Mouse (Mus musculus) hindbrain, embryonic 16.5 days (tissue): ENCODE measurements around the gene Mmrn1. TPM values are rescaled to one million over a fixed set of nuclear protein-coding genes. Genes with fewer than 3 reads are reported as not detected.

ENCODE experiments used
- ATAC-seq: fragments of 200-750 bp; cut with Nextera tagmentation; 2 replicates; pipeline ENCODE4 v1.8.0; 2017; ENCODE audit warnings: moderate TSS enrichment, moderate library complexity
- H3K27ac ChIP-seq: fragments of 300-500 bp; sonication (generic); 2 replicates; pipeline ENCODE4 v1.5.1; 2014; ENCODE audit warnings: low read depth, mild to moderate bottlenecking, control low read depth, low read length, moderate library complexity
- H3K27me3 ChIP-seq: fragments of 300-500 bp; sonication (generic); replicated peaks from 2 replicates; pipeline ENCODE4 v1.6.1; 2014; ENCODE audit warnings: low read length; ENCODE audit not compliant: control insufficient read depth, insufficient read depth
- H3K36me3 ChIP-seq: fragments of 300-500 bp; sonication (generic); 2 replicates; pipeline ENCODE4 v1.6.1; 2014; ENCODE audit warnings: mild to moderate bottlenecking, low read length, moderate library complexity, mixed read lengths; ENCODE audit not compliant: control insufficient read depth, insufficient read depth
- H3K4me1 ChIP-seq: fragments of 300-500 bp; sonication (generic); 2 replicates; pipeline ENCODE4 v1.6.1; 2014; ENCODE audit warnings: low read depth, low read length; ENCODE audit not compliant: control insufficient read depth, insufficient read depth
- H3K4me2 ChIP-seq: fragments of 300-500 bp; sonication (generic); 2 replicates; pipeline ENCODE4 v1.6.1; 2014; ENCODE audit warnings: mild to moderate bottlenecking, low read length, control low read depth, moderate library complexity
- H3K4me3 ChIP-seq: fragments of 300-500 bp; sonication (generic); 2 replicates; pipeline ENCODE4 v1.5.1; 2014; ENCODE audit warnings: mild to moderate bottlenecking, low read length, control low read depth, moderate library complexity
- H3K9ac ChIP-seq: fragments of 300-500 bp; sonication (generic); 2 replicates; pipeline ENCODE4 v1.6.1; 2014; ENCODE audit warnings: low read depth, mild to moderate bottlenecking, control low read depth, low read length, moderate library complexity
- H3K9me3 ChIP-seq: fragments of 300-500 bp; sonication (generic); 2 replicates; pipeline ENCODE4 v1.6.1; 2014; ENCODE audit warnings: mild to moderate bottlenecking, low read length, moderate library complexity; ENCODE audit not compliant: control insufficient read depth
- WGBS: fragments of 180-500 bp; shearing (Covaris S2); extraction: QIAGEN DNeasy Blood & Tissue Kit; methylation state at CpG from one replicate; pipeline ENCODE4 v1.1.7; 2014; 5-methylcytosine and 5-hydroxymethylcytosine counted together
- polyA plus RNA-seq: library from polyadenylated mRNA; unstranded; fragments of >200 nt; fragmentation: Nextera tagmentation; extraction: Ambion mirVana; gene quantifications from 2 replicates; pipeline ENCODE4 v1.2.1, GENCODE M21; 2015

Gene Mmrn1
- polyA plus RNA-seq, 1 experiment from 2014 or later, result 1.1 TPM

GRCm38 (mm10) chr6:60950415-60950814 lies 25.6 kb downstream of the Mmrn1 start:
- Histone ChIP-seq H3K27me3 (no peaks in the 10 kb centered on the region), H3K4me1 (no peaks in the 10 kb centered on the region), H3K4me2 (no peak overlapping the region), H3K27ac (no peak overlapping the region), H3K4me3 (no peak overlapping the region), H3K9ac (no peak overlapping the region), H3K9me3 (no peaks in the 10 kb centered on the region), H3K36me3 (no peaks in the 10 kb centered on the region)
- ATAC-seq, result no peak
- 69% methylated on average over 3 of the region's 3 CpGs for WGBS

- no peaks in the 10 kb centered on the region for H3K27me3 ChIP-seq
- no peak overlapping the region for H3K4me2 ChIP-seq
- H3K4me3 ChIP-seq, result no peak overlapping the region
- H3K27ac ChIP-seq, result no peak overlapping the region
- no peak overlapping the region for H3K9ac ChIP-seq
- no peaks in the 10 kb centered on the region for H3K36me3 ChIP-seq
- H3K9me3 ChIP-seq, result no peaks in the 10 kb centered on the region
- 52% methylated on average over 2 of the region's 2 CpGs for WGBS
- H3K4me1 ChIP-seq, result no peaks in the 10 kb centered on the region
- no peak for ATAC-seq
Measured at GRCm38 (mm10) chr6:60961285-60961684, 36.5 kb downstream of the Mmrn1 start.

GRCm38 (mm10) chr6:60961838-60962237 lies 37.1 kb downstream of the Mmrn1 start:
- ATAC-seq, result no peak
- no peak overlapping the region for H3K4me3 ChIP-seq
- H3K27ac ChIP-seq, result no peak overlapping the region
- 26% methylated on average over 2 of the region's 2 CpGs for WGBS
- no peaks in the 10 kb centered on the region for H3K9me3 ChIP-seq
- H3K4me1 ChIP-seq, result no peaks in the 10 kb centered on the region
- H3K36me3 ChIP-seq, result no peaks in the 10 kb centered on the region
- H3K9ac ChIP-seq, result no peak overlapping the region
- H3K27me3 ChIP-seq, result no peaks in the 10 kb centered on the region
- H3K4me2 ChIP-seq, result no peak overlapping the region

GRCm38 (mm10) chr6:60962668-60963067 lies 37.9 kb downstream of the Mmrn1 start:
- H3K4me3 ChIP-seq, result no peak overlapping the region
- no peak overlapping the region for H3K9ac ChIP-seq
- H3K27ac ChIP-seq, result no peak overlapping the region
- no peak overlapping the region for H3K4me2 ChIP-seq
- no peaks in the 10 kb centered on the region for H3K4me1 ChIP-seq
- no peaks in the 10 kb centered on the region for H3K9me3 ChIP-seq
- no peaks in the 10 kb centered on the region for H3K36me3 ChIP-seq
- whole genome bisulfite sequencing, result 60% methylated on average over 2 of the region's 2 CpGs
- ATAC-seq, result no peak
- no peaks in the 10 kb centered on the region for H3K27me3 ChIP-seq

- H3K36me3 ChIP-seq, result no peaks in the 10 kb centered on the region
- no peak overlapping the region for H3K9ac ChIP-seq
- no peaks in the 10 kb centered on the region for H3K9me3 ChIP-seq
- no peak for ATAC-seq
- no peaks in the 10 kb centered on the region for H3K27me3 ChIP-seq
- 51% methylated on average over 1 of the region's 1 CpGs for WGBS
- no peak overlapping the region for H3K4me3 ChIP-seq
- no peak overlapping the region for H3K27ac ChIP-seq
- H3K4me2 ChIP-seq, result no peak overlapping the region
- H3K4me1 ChIP-seq, result no peaks in the 10 kb centered on the region
Measured at GRCm38 (mm10) chr6:60963726-60964125, 39.0 kb downstream of the Mmrn1 start.

- 89% methylated on average over 4 of the region's 4 CpGs for WGBS
- Histone ChIP-seq H3K9me3 (no peaks in the 10 kb centered on the region), H3K9ac (no peak overlapping the region), H3K27me3 (no peaks in the 10 kb centered on the region), H3K27ac (no peak overlapping the region), H3K4me1 (no peaks in the 10 kb centered on the region), H3K36me3 (no peaks in the 10 kb centered on the region), H3K4me3 (no peak overlapping the region), H3K4me2 (no peak overlapping the region)
- ATAC-seq, result no peak
Measured at GRCm38 (mm10) chr6:60966931-60967330, 42.2 kb downstream of the Mmrn1 start.

- H3K36me3 ChIP-seq, result no peaks in the 10 kb centered on the region
- H3K27ac ChIP-seq, result no peak overlapping the region
- H3K4me1 ChIP-seq, result no peaks in the 10 kb centered on the region
- H3K9me3 ChIP-seq, result no peaks in the 10 kb centered on the region
- no peak for ATAC-seq
- no peak overlapping the region for H3K4me2 ChIP-seq
- H3K4me3 ChIP-seq, result no peak overlapping the region
- no peak overlapping the region for H3K9ac ChIP-seq
- no peaks in the 10 kb centered on the region for H3K27me3 ChIP-seq
- 81% methylated on average over 6 of the region's 6 CpGs for WGBS
Measured at GRCm38 (mm10) chr6:60969407-60969806, 44.6 kb downstream of the Mmrn1 start.

GRCm38 (mm10) chr6:60970811-60971210 lies 46.0 kb downstream of the Mmrn1 start:
- Histone ChIP-seq H3K4me3 (no peak overlapping the region), H3K27me3 (no peaks in the 10 kb centered on the region), H3K36me3 (no peaks in the 10 kb centered on the region), H3K9ac (no peak overlapping the region), H3K9me3 (no peaks in the 10 kb centered on the region), H3K4me2 (no peak overlapping the region), H3K27ac (no peak overlapping the region), H3K4me1 (no peaks in the 10 kb centered on the region)
- ATAC-seq, result peak; percentile 52; the same call in 1 of the 2 replicates
- WGBS, result 77% methylated on average over 2 of the region's 2 CpGs

GRCm38 (mm10) chr6:60978610-60979009 lies 53.8 kb downstream of the Mmrn1 start:
- Histone ChIP-seq H3K9me3 (no peaks in the 10 kb centered on the region), H3K4me3 (no peak overlapping the region), H3K27me3 (no peaks in the 10 kb centered on the region), H3K4me1 (no peaks in the 10 kb centered on the region), H3K36me3 (no peaks in the 10 kb centered on the region), H3K4me2 (no peak overlapping the region), H3K27ac (no peak overlapping the region), H3K9ac (no peak overlapping the region)
- ATAC-seq, result no peak
- WGBS, result 78% methylated on average over 1 of the region's 1 CpGs

GRCm38 (mm10) chr6:60979039-60979438 lies 54.3 kb downstream of the Mmrn1 start:
- ATAC-seq, result no peak
- WGBS, result 76% methylated on average over 2 of the region's 2 CpGs
- Histone ChIP-seq H3K9me3 (no peaks in the 10 kb centered on the region), H3K4me2 (no peak overlapping the region), H3K36me3 (no peaks in the 10 kb centered on the region), H3K27me3 (no peaks in the 10 kb centered on the region), H3K4me1 (no peaks in the 10 kb centered on the region), H3K27ac (no peak overlapping the region), H3K9ac (no peak overlapping the region), H3K4me3 (no peak overlapping the region)
